Comparison of ENCODE assay signal across 14 mouse cellular contexts in genomic region chr19:5944145-5944544, GRCm38 (mm10). TPM values are rescaled to one million over a fixed set of nuclear protein-coding genes. Genes with fewer than 3 reads are reported as not detected.
A peak's percentile ranks its signal among the peaks of the same experiment; 100 is the strongest.
DNase-seq lines count a peak whose midpoint lies in the region; TF ChIP-seq lines count a peak whose summit lies in the region.
"Had no signal": no experiment of that assay in that cellular context is flagged by ENCODE, and none has a peak within 500 bp of the region (broad histone marks: within the 10 kb centered on the region; RNA-seq: fewer than 3 reads in every experiment).

No protein-coding gene starts in this region.

- no peak overlapping the region for H3K4me3 ChIP-seq in layer of hippocampus, adult 2 months
- H3K4me3 ChIP-seq in cortical plate, adult 2 months (ENCODE audit: insufficient read depth, low read length) = no peak overlapping the region
- H3K4me3 ChIP-seq in embryonic fibroblast, embryonic 13.5 days (ENCODE audit: insufficient read depth, low read length) = no peak overlapping the region
- H3K4me3 ChIP-seq: hindbrain, embryonic 10.5 days; midbrain, embryonic 10.5 days had no signal

- no peak for TF ChIP-seq POLR2A in cortical plate, adult 2 months (IDR thresholded peaks at IDR 0.05; ENCODE audit: extremely low read depth, insufficient read depth, low read length)
- no peak for TF ChIP-seq POLR2A in embryonic fibroblast, embryonic 13.5 days (IDR thresholded peaks at IDR 0.05; ENCODE audit: low read depth, low read length)

- TF ChIP-seq CTCF in layer of hippocampus, adult 2 months (conservative IDR thresholded peaks at IDR 0.05) = no peak
- TF ChIP-seq CTCF in cortical plate, adult 2 months (IDR thresholded peaks at IDR 0.05; ENCODE audit: extremely low read depth, insufficient read depth, low read length) = no peak
- TF ChIP-seq CTCF in embryonic fibroblast, embryonic 13.5 days (IDR thresholded peaks at IDR 0.05; ENCODE audit: borderline replicate concordance, insufficient read depth, low read length) = no peak

- H3K4me1 ChIP-seq in cortical plate, adult 2 months (ENCODE audit: control insufficient read depth, insufficient read depth, low read length) = 0 out of 2 replicates have a peak, but pooled peaks cover 2% of the 10 kb centered on the region
- H3K4me1 ChIP-seq in embryonic fibroblast, embryonic 13.5 days (ENCODE audit: control insufficient read depth, insufficient read depth, low read length) = peaks cover 20% of the 10 kb centered on the region
- H3K4me1 ChIP-seq: hindbrain, embryonic 10.5 days; midbrain, embryonic 10.5 days had no signal

- peak overlapping the region; percentile 77 for H3K27ac ChIP-seq in layer of hippocampus, adult 2 months
- peak overlapping the region; percentile 88 for H3K27ac ChIP-seq in cortical plate, adult 2 months (ENCODE audit: insufficient read depth, low read length)
- peak overlapping the region; percentile 51 for H3K27ac ChIP-seq in embryonic fibroblast, embryonic 13.5 days (ENCODE audit: insufficient read depth, low read length)
- H3K27ac ChIP-seq: hindbrain, embryonic 10.5 days; midbrain, embryonic 10.5 days had no signal

- DNase-seq in layer of hippocampus, adult 2 months (ENCODE audit: low spot score in 2 of 2) = no peak
- DNase-seq in layer of hippocampus, adult 9-11 months = no peak
- peak; percentile 37 for DNase-seq in lung, postnatal 36 days
- DNase-seq in frontal cortex, postnatal 25 days (ENCODE audit: low spot score in 2 of 2) = no peak
- DNase-seq in testis, postnatal 14 days (ENCODE audit: low spot score) = no peak
- DNase-seq: forebrain, postnatal 0 days; right cerebral cortex, postnatal 4 days had no signal

RNA-seq across cellular contexts. Expression of gene Cdc42ep2, which starts 19.5 kb away (rescaled TPM):
- total RNA-seq in layer of hippocampus, adult 2 months (2021) = 1 to 10 TPM; 3.4 to 3.8 TPM
- 12.6 and 16.4 TPM in 2 replicates for polyA plus RNA-seq in cortical plate, adult 2 months (2012; rRNA removed)
- 10.4 and 12.1 TPM in 2 replicates for polyA plus RNA-seq in embryonic fibroblast, embryonic 13.5 days (2011; ENCODE audit: insufficient read length, low read depth, missing spikeins)
- total RNA-seq: common myeloid progenitor, adult 5-6 weeks had no signal

RNA-seq across cellular contexts. Expression of gene Pola2, which starts 19.9 kb away (rescaled TPM):
- total RNA-seq in layer of hippocampus, adult 2 months (2021) = 1 to 10 TPM; 6.2 to 6.6 TPM
- polyA plus RNA-seq in cortical plate, adult 2 months (2012; rRNA removed) = 11.7 and 12.9 TPM in 2 replicates
- polyA plus RNA-seq in embryonic fibroblast, embryonic 13.5 days (2011; ENCODE audit: insufficient read length, low read depth, missing spikeins) = 19.7 and 29.7 TPM in 2 replicates

RNA-seq across cellular contexts. Expression of gene Dpf2, which starts 31.3 kb away (rescaled TPM):
- 10 to 100 TPM; 94.1 to 95.3 TPM for total RNA-seq in layer of hippocampus, adult 2 months (2021)
- 96.2 and 99.0 TPM in 2 replicates for polyA plus RNA-seq in cortical plate, adult 2 months (2012; rRNA removed)
- polyA plus RNA-seq in embryonic fibroblast, embryonic 13.5 days (2011; ENCODE audit: insufficient read length, low read depth, missing spikeins) = 94.7 and 135 TPM in 2 replicates

RNA-seq across cellular contexts. Expression of gene Slc22a20, which starts 41.8 kb away (rescaled TPM):
- not detected for total RNA-seq in layer of hippocampus, adult 2 months (2021)
- polyA plus RNA-seq in cortical plate, adult 2 months (2012; rRNA removed) = not detected in 2 replicates
- polyA plus RNA-seq in embryonic fibroblast, embryonic 13.5 days (2011; ENCODE audit: insufficient read length, low read depth, missing spikeins) = not detected in 2 replicates
- total RNA-seq: common myeloid progenitor, adult 5-6 weeks; forebrain, postnatal 0 days had no signal
- polyA plus RNA-seq: activated CD4-positive, CD25-positive, alpha-beta regulatory T cell, adult 4 months; brain, embryonic 14.5 days; forebrain, postnatal 0 days; hindbrain, embryonic 10.5 days; midbrain, embryonic 10.5 days had no signal

RNA-seq across cellular contexts. Expression of gene Tigd3, which starts 50.2 kb away (rescaled TPM):
- total RNA-seq in layer of hippocampus, adult 2 months (2021) = 1 to 10 TPM; 2.5 to 3.2 TPM
- polyA plus RNA-seq in cortical plate, adult 2 months (2012; rRNA removed) = 3.6 and 4.0 TPM in 2 replicates
- polyA plus RNA-seq in embryonic fibroblast, embryonic 13.5 days (2011; ENCODE audit: insufficient read length, low read depth, missing spikeins) = 0.60 and 1.5 TPM in 2 replicates
